Mouse (Mus musculus): ENCODE data around the gene Dlg4. TPM values are rescaled to one million over a fixed set of nuclear protein-coding genes. Genes with fewer than 3 reads are reported as not detected.
"Not testable (repeated sequence)": the region's sequence is repeated elsewhere in the genome, so short reads cannot be mapped to it uniquely, and the experiment has no call there.

Dlg4 gene
- total and polyA plus RNA-seq, 3 experiments = 6.8 to 15.3 (median 7.3) TPM

DNA sequence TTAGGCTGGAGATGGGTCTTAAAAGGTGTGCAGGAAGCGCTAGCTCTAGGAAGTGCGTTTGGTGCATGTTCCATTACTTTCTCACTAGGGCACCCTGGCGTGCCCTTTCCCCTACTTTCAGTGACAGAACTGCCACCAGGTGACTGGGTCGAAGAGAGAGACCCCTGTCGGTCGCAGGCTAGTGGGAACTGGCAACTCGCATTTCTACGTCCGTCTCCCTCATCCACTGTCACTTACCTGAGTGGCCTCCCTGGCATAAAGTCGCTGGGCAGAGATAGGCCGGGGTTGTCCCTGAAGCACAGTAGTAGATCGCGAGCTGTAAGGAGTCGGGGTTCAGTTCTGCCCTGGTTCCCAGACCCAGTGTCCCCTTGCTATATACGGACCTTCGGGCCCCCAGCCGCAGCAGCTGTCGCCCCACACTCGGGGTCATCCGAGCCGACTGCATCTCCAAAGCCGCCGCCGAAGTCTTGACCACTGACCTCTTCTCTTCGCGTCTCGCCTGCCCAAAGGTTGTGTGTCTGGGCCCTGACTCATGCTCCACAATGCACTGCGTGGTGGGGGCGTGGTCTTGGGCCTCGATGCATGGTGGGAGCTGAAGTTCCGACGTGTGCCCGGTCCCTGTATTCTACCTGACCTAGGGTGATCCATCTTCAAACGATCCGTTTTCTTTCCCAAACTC lies 1.7 kb upstream of the Dlg4 start, which contains the start of gene Acadvl (continued):
- TF ChIP-seq MYC (IDR thresholded peaks at IDR 0.05; ENCODE audit: low read depth, low read length) (peak; percentile 67; the same call in 1 of the 2 replicates), NRF1 (IDR thresholded peaks at IDR 0.05; ENCODE audit: low read depth, low read length) (peak; percentile 46; the same call in 1 of the 2 replicates), E2F4 (IDR thresholded peaks at IDR 0.05; ENCODE audit: insufficient replicate concordance, low read depth, low read length) (no peak), CTCF (conservative IDR thresholded peaks at IDR 0.05 in 1 of 2, IDR thresholded peaks at IDR 0.05 in 1 of 2; ENCODE audit: low read depth in 2 of 2, low read length in 2 of 2) (peak; percentile 53 to 80), ZMIZ1 (IDR thresholded peaks at IDR 0.05; ENCODE audit: low read depth, low read length) (peak; percentile 30; the same call in 1 of the 2 replicates), GABPA (IDR thresholded peaks at IDR 0.05; ENCODE audit: insufficient replicate concordance, low read depth, low read length) (peak; percentile 53; the same call in 1 of the 2 replicates), ZKSCAN1 (IDR thresholded peaks at IDR 0.05; ENCODE audit: borderline replicate concordance, low read depth, low read length) (no peak), POLR2A (IDR thresholded peaks at IDR 0.05; ENCODE audit: low read depth, low read length) (peak; percentile 90), ZC3H11A (IDR thresholded peaks at IDR 0.05; ENCODE audit: low read depth, low read length) (no peak)

DNA sequence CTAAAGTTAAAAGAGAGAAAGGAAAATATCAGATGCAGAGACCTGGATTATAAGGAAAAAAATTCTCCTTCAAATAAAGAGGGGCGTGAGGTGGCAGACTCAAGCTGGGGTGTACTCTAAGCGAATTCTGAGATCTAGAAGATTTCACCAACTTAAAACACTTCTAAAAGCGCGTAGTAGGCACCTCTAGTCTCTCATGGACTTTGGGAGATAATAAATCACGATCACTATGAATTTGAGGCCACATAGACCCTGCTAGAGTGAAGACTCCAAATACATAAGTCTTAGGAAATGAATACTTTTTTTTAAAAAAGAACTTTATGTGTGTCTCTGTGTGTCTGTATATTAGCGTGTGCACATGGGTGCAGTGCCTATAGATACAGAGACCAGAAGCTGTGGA lies 1.1 kb upstream of the Dlg4 start:
- no peaks in the 10 kb centered on the region for H3K9me3 ChIP-seq (replicated peaks; ENCODE audit: low read length)
- no peak overlapping the region for H3K27ac ChIP-seq (ENCODE audit: insufficient read depth, low read depth)
- peak overlapping the region; percentile 49; the same call in 1 of the 2 replicates for H3K9ac ChIP-seq (ENCODE audit: insufficient read depth, low read depth)
- in situ Hi-C loops (cut with MboI; ENCODE audit: low pct_ligation_motif_present, low pct_unique_long_range_greater_than_20kb, low sequenced_read_pairs) = loop anchor here (25.0 kb wide), 1 partner anchor 928 kb away; the partner anchor contains the start of genes Per1 and Vamp2
- TF ChIP-seq ETS1 (conservative IDR thresholded peaks at IDR 0.05; ENCODE audit: low read depth, low read length) (no peak), IRF4 (IDR thresholded peaks at IDR 0.05; ENCODE audit: low read depth, low read length) (no peak), KAT2A (IDR thresholded peaks at IDR 0.05; ENCODE audit: insufficient replicate concordance, low read length) (no peak), GABPA (IDR thresholded peaks at IDR 0.05; ENCODE audit: insufficient replicate concordance, low read depth, low read length) (no peak), ZKSCAN1 (IDR thresholded peaks at IDR 0.05; ENCODE audit: borderline replicate concordance, low read depth, low read length) (peak; percentile 83), SIN3A (IDR thresholded peaks at IDR 0.05; ENCODE audit: low read length) (no peak), ZMIZ1 (IDR thresholded peaks at IDR 0.05; ENCODE audit: low read depth, low read length) (no peak), USF2 (conservative IDR thresholded peaks at IDR 0.05; ENCODE audit: low read depth, low read length) (no peak)
- peak overlapping the region in 2 of 3 experiments; percentile 67 to 71 for H3K4me3 ChIP-seq (replicated peaks in 1 of 3; ENCODE audit: low read depth in 2 of 3, low read length in 2 of 3, poor library complexity in 1 of 3)
- H3K36me3 ChIP-seq (replicated peaks in 1 of 2; ENCODE audit: control insufficient read depth in 1 of 2, insufficient read depth in 1 of 2, low read length in 1 of 2) = peaks cover 34 to 39% of the 10 kb centered on the region in 2 experiments
- dilution Hi-C loops (cut with MboI; ENCODE audit: extremely low pct_ligation_motif_present, extremely low pct_unique_long_range_greater_than_20kb, low sequenced_read_pairs) = no loop called here
- peaks cover 20 to 34% of the 10 kb centered on the region in 2 experiments for H3K4me1 ChIP-seq (ENCODE audit: control insufficient read depth in 1 of 2, insufficient read depth in 2 of 2)
- H3K4me2 ChIP-seq (ENCODE audit: insufficient read depth, low read depth, poor library complexity, severe bottlenecking) = peak overlapping the region; percentile 54; the same call in 1 of the 2 replicates
- no peaks in the 10 kb centered on the region for H3K27me3 ChIP-seq (replicated peaks)
- H3K79me2 ChIP-seq (replicated peaks; ENCODE audit: control insufficient read depth, extremely low read depth, insufficient read depth, poor library complexity, severe bottlenecking) = no peaks in the 10 kb centered on the region
- no peak for DNase-seq (ENCODE audit: extremely low read depth)

- H3K4me2 ChIP-seq (ENCODE audit: insufficient read depth, low read depth, poor library complexity, severe bottlenecking); H3K9me3 ChIP-seq (replicated peaks; ENCODE audit: low read length); H3K27me3 ChIP-seq (replicated peaks); H3K4me3 ChIP-seq (replicated peaks in 1 of 3; ENCODE audit: low read depth in 2 of 3, low read length in 2 of 3, poor library complexity in 1 of 3); DNase-seq (ENCODE audit: extremely low read depth); H3K27ac ChIP-seq (ENCODE audit: insufficient read depth, low read depth); H3K79me2 ChIP-seq (replicated peaks; ENCODE audit: control insufficient read depth, extremely low read depth, insufficient read depth, poor library complexity, severe bottlenecking); H3K9ac ChIP-seq (ENCODE audit: insufficient read depth, low read depth); dilution Hi-C loops (cut with MboI; ENCODE audit: extremely low pct_ligation_motif_present, extremely low pct_unique_long_range_greater_than_20kb, low sequenced_read_pairs): not testable (repeated sequence)
- H3K36me3 ChIP-seq (replicated peaks in 1 of 2; ENCODE audit: control insufficient read depth in 1 of 2, insufficient read depth in 1 of 2, low read length in 1 of 2) = peaks cover 29 to 34% of the 10 kb centered on the region in 2 experiments
- in situ Hi-C loops (cut with MboI; ENCODE audit: low pct_ligation_motif_present, low pct_unique_long_range_greater_than_20kb, low sequenced_read_pairs) = loop anchor here (25.0 kb wide), 1 partner anchor 929 kb away; the partner anchor contains the start of genes Per1 and Vamp2
- H3K4me1 ChIP-seq (ENCODE audit: control insufficient read depth in 1 of 2, insufficient read depth in 2 of 2) = peaks cover 22 to 38% of the 10 kb centered on the region in 2 experiments
These were observed 565 bp upstream of the Dlg4 start for GRCm38 (mm10) chr11:70016177-70016576.

All from CH12.LX (cell line).